Mouse (Mus musculus) myocyte (in vitro differentiated cells): Measurements from ENCODE around the gene Olfr1391. TPM values are rescaled to one million over a fixed set of nuclear protein-coding genes. Genes with fewer than 3 reads are reported as not detected.
"Not testable (repeated sequence)": the region's sequence is repeated elsewhere in the genome, so short reads cannot be mapped to it uniquely, and the experiment has no call there.

Experiments
- H3K27me3 ChIP-seq: one replicate; pipeline ENCODE4 v1.6.1; 2011; ENCODE audit not compliant: control insufficient read depth, insufficient read depth, insufficient read length
- H3K36me3 ChIP-seq: one replicate; pipeline ENCODE4 v1.6.1; 2011; ENCODE audit not compliant: control insufficient read depth, insufficient read depth
- H3K4me2 ChIP-seq: one replicate; pipeline ENCODE4 v1.6.1; 2011; ENCODE audit warnings: low read depth, control low read depth
- H3K4me3 ChIP-seq: one replicate; pipeline ENCODE4 v1.5.1; 2011; ENCODE audit warnings: mild to moderate bottlenecking, control low read depth, moderate library complexity
- H3K79me2 ChIP-seq: one replicate; pipeline ENCODE4 v1.6.1; 2011; ENCODE audit not compliant: control insufficient read depth, insufficient read depth
- H3ac ChIP-seq: one replicate; pipeline ENCODE4 v1.6.1; 2011; ENCODE audit not compliant: control insufficient read depth, insufficient read length
- CEBPB ChIP-seq: IDR thresholded peaks from 2 replicates; pipeline ENCODE4 v1.6.1; 2011; ENCODE audit warnings: mild to moderate bottlenecking, moderate library complexity; ENCODE audit not compliant: poor library complexity, insufficient read depth, severe bottlenecking
- E2F4 ChIP-seq: IDR thresholded peaks from one replicate; pipeline ENCODE4 v1.6.1; 2011; ENCODE audit warnings: mild to moderate bottlenecking, control low read depth, moderate library complexity; ENCODE audit not compliant: insufficient read depth
- MAX ChIP-seq: IDR thresholded peaks from one replicate; pipeline ENCODE4 v1.6.1; 2011; ENCODE audit warnings: low read depth, mild to moderate bottlenecking, control low read depth
- MYOD1 ChIP-seq, 3 experiments: IDR thresholded peaks; one replicate each; pipeline ENCODE4 v1.6.1; 2011; ENCODE audit warnings: control low read depth in 2 of 3, low read depth in 2 of 3, mild to moderate bottlenecking in 2 of 3, moderate library complexity in 1 of 3; ENCODE audit not compliant: insufficient read length in 2 of 3, control insufficient read depth in 1 of 3
- MYOG ChIP-seq, 3 experiments: IDR thresholded peaks; one replicate each; pipeline ENCODE4 v1.6.1; 2011; ENCODE audit warnings: control low read depth in 2 of 3, low read depth in 2 of 3, mild to moderate bottlenecking in 2 of 3; ENCODE audit not compliant: insufficient read length in 2 of 3, control insufficient read depth in 1 of 3, insufficient read depth in 1 of 3
- POLR2A ChIP-seq: IDR thresholded peaks from one replicate; pipeline ENCODE4 v1.6.1; 2011; ENCODE audit warnings: low read depth, mild to moderate bottlenecking, control low read depth, moderate library complexity; ENCODE audit not compliant: insufficient read length
- POLR2AphosphoS2 ChIP-seq: IDR thresholded peaks from one replicate; pipeline ENCODE4 v1.6.1; 2011; ENCODE audit warnings: low read depth, control low read depth; ENCODE audit not compliant: insufficient read length
- REST ChIP-seq: IDR thresholded peaks from one replicate; pipeline ENCODE4 v1.6.1; 2011; ENCODE audit warnings: mild to moderate bottlenecking, control low read depth, moderate library complexity; ENCODE audit not compliant: insufficient read depth, insufficient read length
- SRF ChIP-seq: IDR thresholded peaks from one replicate; pipeline ENCODE4 v1.6.1; 2011; ENCODE audit warnings: low read depth; ENCODE audit not compliant: control insufficient read depth, insufficient read length
- TCF12 ChIP-seq: IDR thresholded peaks from one replicate; pipeline ENCODE4 v1.6.1; 2011; ENCODE audit warnings: mild to moderate bottlenecking, control low read depth; ENCODE audit not compliant: poor library complexity, insufficient read depth, severe bottlenecking
- TCF3 ChIP-seq: IDR thresholded peaks from one replicate; pipeline ENCODE4 v1.6.1; 2011; ENCODE audit warnings: low read depth, control low read depth; ENCODE audit not compliant: insufficient read length
- USF1 ChIP-seq: IDR thresholded peaks from one replicate; pipeline ENCODE4 v1.6.1; 2011; ENCODE audit warnings: low read depth, mild to moderate bottlenecking, control low read depth, moderate library complexity
- polyA plus RNA-seq: library from polyadenylated mRNA; unstranded; fragments of >200 nt; fragmentation: generic; extraction: Trizol; gene quantifications from one replicate; pipeline ENCODE4 v1.2.1, GENCODE M21; 2012; ENCODE audit warnings: missing spikeins

Olfr1391 gene
- polyA plus RNA-seq, 1 experiment: not detected

- peaks cover 8% of the 10 kb centered on the region for H3K27me3 ChIP-seq
- TF ChIP-seq MYOD1 (IDR thresholded peaks at IDR 0.05; ENCODE audit: control insufficient read depth in 1 of 3, insufficient read length in 2 of 3, low read depth in 2 of 3): no peak
- no peak for TF ChIP-seq POLR2A
- no peak for TF ChIP-seq MYOG (IDR thresholded peaks at IDR 0.05; ENCODE audit: control insufficient read depth in 1 of 3, insufficient read depth in 1 of 3, insufficient read length in 2 of 3, low read depth in 2 of 3)
- no peak for TF ChIP-seq USF1
- TF ChIP-seq SRF: no peak
- no peak for TF ChIP-seq POLR2AphosphoS2
- no peak for TF ChIP-seq MAX
- TF ChIP-seq TCF3: no peak
- TF ChIP-seq E2F4: no peak
- no peak for TF ChIP-seq REST
- TF ChIP-seq CEBPB: no peak
- TF ChIP-seq TCF12: no peak
- H3K36me3 ChIP-seq: no peaks in the 10 kb centered on the region
- no peak overlapping the region for H3K4me3 ChIP-seq
- H3K4me2 ChIP-seq: no peak overlapping the region
- H3ac ChIP-seq: no peak overlapping the region
- no peaks in the 10 kb centered on the region for H3K79me2 ChIP-seq
Observed at GRCm38 (mm10) chr11:49292777-49293176, 29.8 kb upstream of the Olfr1391 start.

- TF ChIP-seq MYOG (IDR thresholded peaks at IDR 0.05; ENCODE audit: control insufficient read depth in 1 of 3, insufficient read depth in 1 of 3, insufficient read length in 2 of 3, low read depth in 2 of 3) (no peak), E2F4 (no peak), USF1 (no peak), MAX (no peak), TCF12 (no peak), REST (no peak), POLR2AphosphoS2 (no peak), MYOD1 (IDR thresholded peaks at IDR 0.05; ENCODE audit: control insufficient read depth in 1 of 3, insufficient read length in 2 of 3, low read depth in 2 of 3) (no peak), POLR2A (no peak), SRF (no peak), TCF3 (no peak), CEBPB (no peak)
- no peak within 1 kb of the TSS for H3ac ChIP-seq
- H3K4me3 ChIP-seq: no peak within 1 kb of the TSS
- no peaks in the 10 kb centered on the region for H3K27me3 ChIP-seq
- no peaks in the 10 kb centered on the region for H3K79me2 ChIP-seq
- H3K4me2 ChIP-seq: no peak within 1 kb of the TSS
- H3K36me3 ChIP-seq: no peaks in the 10 kb centered on the region
Observed at GRCm38 (mm10) chr11:49304441-49304840, 18.1 kb upstream of the Olfr1391 start, which contains the start of gene Olfr10. Gene Olfr10, plus strand, starts transcription at chr11:49304741.

- not testable (repeated sequence) for H3ac ChIP-seq, H3K36me3 ChIP-seq, H3K27me3 ChIP-seq, H3K79me2 ChIP-seq, H3K4me3 ChIP-seq, H3K4me2 ChIP-seq
Observed at GRCm38 (mm10) chr11:49308547-49308946, 14.0 kb upstream of the Olfr1391 start.

- Histone ChIP-seq H3K27me3 (no peaks in the 10 kb centered on the region), H3K4me2 (no peak overlapping the region), H3K79me2 (no peaks in the 10 kb centered on the region), H3K4me3 (no peak overlapping the region), H3ac (no peak overlapping the region), H3K36me3 (no peaks in the 10 kb centered on the region)
- no peak for TF ChIP-seq SRF
- TF ChIP-seq MAX: no peak
- TF ChIP-seq CEBPB: no peak
- TF ChIP-seq TCF12: no peak
- no peak for TF ChIP-seq USF1
- no peak for TF ChIP-seq MYOD1 (IDR thresholded peaks at IDR 0.05; ENCODE audit: control insufficient read depth in 1 of 3, insufficient read length in 2 of 3, low read depth in 2 of 3)
- no peak for TF ChIP-seq MYOG (IDR thresholded peaks at IDR 0.05; ENCODE audit: control insufficient read depth in 1 of 3, insufficient read depth in 1 of 3, insufficient read length in 2 of 3, low read depth in 2 of 3)
- TF ChIP-seq E2F4: no peak
- no peak for TF ChIP-seq TCF3
- TF ChIP-seq POLR2A: no peak
- no peak for TF ChIP-seq POLR2AphosphoS2
- no peak for TF ChIP-seq REST
Observed at GRCm38 (mm10) chr11:49326726-49327125, 4.2 kb downstream of the Olfr1391 start.

GRCm38 (mm10) chr11:49329686-49330085 is 7.1 kb downstream of the Olfr1391 start:
- Histone ChIP-seq H3K36me3 (no peaks in the 10 kb centered on the region), H3K4me3 (no peak overlapping the region), H3ac (no peak overlapping the region), H3K79me2 (no peaks in the 10 kb centered on the region), H3K27me3 (no peaks in the 10 kb centered on the region), H3K4me2 (no peak overlapping the region)
- TF ChIP-seq MYOD1 (IDR thresholded peaks at IDR 0.05; ENCODE audit: control insufficient read depth in 1 of 3, insufficient read length in 2 of 3, low read depth in 2 of 3) (no peak), SRF (no peak), TCF3 (no peak), TCF12 (no peak), MAX (no peak), POLR2AphosphoS2 (no peak), MYOG (IDR thresholded peaks at IDR 0.05; ENCODE audit: control insufficient read depth in 1 of 3, insufficient read depth in 1 of 3, insufficient read length in 2 of 3, low read depth in 2 of 3) (no peak), E2F4 (no peak), CEBPB (no peak), REST (no peak)
